Mouse (Mus musculus): Measurements from ENCODE around the gene Fcnb. TPM values are rescaled to one million over a fixed set of nuclear protein-coding genes. Genes with fewer than 3 reads are reported as not detected.

The Fcnb gene
- polyA plus RNA-seq, 1 experiment from 2014 or later, result not detected

DNA sequence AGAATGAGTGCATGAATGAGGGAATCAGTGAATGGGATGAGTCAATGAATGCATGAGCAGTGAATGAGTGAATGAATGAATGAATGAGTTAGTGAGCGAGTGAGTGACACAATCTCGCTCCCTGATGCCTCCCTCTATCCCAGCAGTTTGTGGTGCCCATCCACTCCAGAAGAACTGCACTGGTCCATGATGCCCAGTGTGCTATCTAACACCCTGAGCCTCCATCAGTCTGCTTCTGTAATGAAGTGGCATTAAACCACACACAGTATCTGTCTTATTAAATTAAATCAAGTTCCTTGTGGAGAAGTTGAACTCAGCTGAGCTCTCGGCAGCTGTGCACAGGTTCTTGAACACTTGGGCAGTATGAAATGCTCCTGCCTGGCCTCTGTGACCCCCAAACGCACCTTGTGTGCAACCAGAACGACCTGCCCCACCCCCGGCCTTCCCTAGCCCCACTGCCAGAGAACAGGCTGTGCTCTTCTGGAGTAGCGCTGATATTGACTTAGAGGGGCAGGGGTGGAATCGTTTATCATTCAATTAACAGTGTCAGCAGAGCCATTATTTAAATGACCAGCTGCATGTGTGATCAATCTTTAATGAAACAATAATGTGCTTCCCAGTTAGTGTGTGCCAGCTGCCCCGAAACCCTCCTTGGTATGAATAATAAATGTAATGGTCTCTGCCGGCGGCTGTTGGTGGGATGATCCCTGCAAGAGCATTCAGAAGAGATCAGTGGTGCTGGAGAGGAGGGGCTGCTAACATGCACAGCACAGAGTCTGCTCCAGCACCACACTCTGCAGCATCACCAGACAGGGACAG lies 33.0 kb upstream of the Fcnb start:
- WGBS, result 38% methylated on average over 11 of the region's 11 CpGs
- peak; percentile 61 for ATAC-seq (ENCODE audit: insufficient read depth, low FRiP score, low TSS enrichment)

DNA sequence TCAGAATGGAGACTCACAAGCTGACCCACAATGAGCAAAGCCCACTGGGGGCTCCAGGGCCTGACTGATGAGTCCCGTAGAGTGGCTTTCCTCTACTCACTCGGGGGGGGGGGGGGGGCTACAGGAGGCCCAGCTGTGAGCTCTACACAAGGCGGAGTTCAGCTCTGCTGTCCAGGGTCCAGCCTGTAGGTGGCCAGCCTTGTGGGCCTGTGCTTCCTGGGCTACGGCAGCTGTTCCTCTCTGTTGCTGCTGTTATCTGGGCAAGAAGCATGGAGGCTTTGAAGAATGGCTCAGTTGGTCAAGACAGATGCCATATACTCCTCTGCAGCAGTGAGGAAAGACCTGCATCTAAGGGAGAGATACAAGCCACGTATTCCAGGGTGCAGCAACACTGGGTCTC lies 24.1 kb upstream of the Fcnb start:
- Histone ChIP-seq H3K9me3 (ENCODE audit: control insufficient read depth, low read length) (no peaks in the 10 kb centered on the region), H3K4me1 (ENCODE audit: control insufficient read depth, insufficient read depth, low read length) (no peaks in the 10 kb centered on the region), H3K27me3 (ENCODE audit: control insufficient read depth, insufficient read depth, low read length) (no peaks in the 10 kb centered on the region), H3K27ac (ENCODE audit: low read depth, low read length) (no peak overlapping the region), H3K36me3 (ENCODE audit: control insufficient read depth, insufficient read depth, low read length) (no peaks in the 10 kb centered on the region), H3K9ac (ENCODE audit: low read length) (no peak overlapping the region), H3K4me2 (ENCODE audit: low read depth) (no peak overlapping the region), H3K4me3 (ENCODE audit: low read depth, low read length) (no peak overlapping the region)
- ATAC-seq (ENCODE audit: insufficient read depth, low FRiP score, low TSS enrichment) (no peak), DNase-seq (ENCODE audit: low spot score) (no peak)
- WGBS, result 60% methylated on average over 5 of the region's 5 CpGs

More for the DNA sequence above, 33.0 kb upstream of the Fcnb start:
- Histone ChIP-seq H3K4me2 (ENCODE audit: low read depth) (no peak overlapping the region), H3K4me1 (ENCODE audit: control insufficient read depth, insufficient read depth, low read length) (peaks cover 3% of the 10 kb centered on the region; the same call in 1 of the 2 replicates), H3K9ac (ENCODE audit: low read length) (no peak overlapping the region), H3K9me3 (ENCODE audit: control insufficient read depth, low read length) (no peaks in the 10 kb centered on the region), H3K4me3 (ENCODE audit: low read depth, low read length) (no peak overlapping the region), H3K27me3 (ENCODE audit: control insufficient read depth, insufficient read depth, low read length) (no peaks in the 10 kb centered on the region), H3K27ac (ENCODE audit: low read depth, low read length) (peak overlapping the region; percentile 27; the same call in 1 of the 2 replicates), H3K36me3 (ENCODE audit: control insufficient read depth, insufficient read depth, low read length) (no peaks in the 10 kb centered on the region)
- DNase-seq (ENCODE audit: low spot score), result peak; percentile 68

DNA sequence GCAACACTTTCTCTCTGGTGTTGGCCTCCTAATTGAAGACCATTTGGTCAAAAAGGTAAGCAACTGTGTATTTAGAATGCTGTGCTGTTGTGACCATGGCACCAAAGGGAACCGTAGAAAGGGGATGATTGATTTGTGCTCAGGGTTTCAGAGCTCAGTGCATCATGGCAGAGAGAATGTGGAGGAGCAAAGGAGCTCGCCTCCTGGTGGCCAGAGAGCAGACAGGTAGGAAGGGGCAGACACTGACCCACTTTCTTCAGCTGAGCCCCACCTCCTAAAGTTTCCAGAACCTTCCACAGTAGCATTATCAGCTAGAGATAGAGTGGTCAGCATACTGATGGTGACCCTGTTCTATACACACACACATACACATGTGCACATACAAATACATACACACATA lies 21.3 kb upstream of the Fcnb start:
- Histone ChIP-seq H3K36me3 (ENCODE audit: control insufficient read depth, insufficient read depth, low read length) (no peaks in the 10 kb centered on the region), H3K27me3 (ENCODE audit: control insufficient read depth, insufficient read depth, low read length) (no peaks in the 10 kb centered on the region), H3K4me2 (ENCODE audit: low read depth) (no peak overlapping the region), H3K9ac (ENCODE audit: low read length) (no peak overlapping the region), H3K9me3 (ENCODE audit: control insufficient read depth, low read length) (no peaks in the 10 kb centered on the region), H3K27ac (ENCODE audit: low read depth, low read length) (no peak overlapping the region), H3K4me3 (ENCODE audit: low read depth, low read length) (no peak overlapping the region), H3K4me1 (ENCODE audit: control insufficient read depth, insufficient read depth, low read length) (no peaks in the 10 kb centered on the region)
- DNase-seq (ENCODE audit: low spot score) (no peak), ATAC-seq (ENCODE audit: insufficient read depth, low FRiP score, low TSS enrichment) (no peak)
- WGBS, result 64% methylated on average over 2 of the region's 2 CpGs

DNA sequence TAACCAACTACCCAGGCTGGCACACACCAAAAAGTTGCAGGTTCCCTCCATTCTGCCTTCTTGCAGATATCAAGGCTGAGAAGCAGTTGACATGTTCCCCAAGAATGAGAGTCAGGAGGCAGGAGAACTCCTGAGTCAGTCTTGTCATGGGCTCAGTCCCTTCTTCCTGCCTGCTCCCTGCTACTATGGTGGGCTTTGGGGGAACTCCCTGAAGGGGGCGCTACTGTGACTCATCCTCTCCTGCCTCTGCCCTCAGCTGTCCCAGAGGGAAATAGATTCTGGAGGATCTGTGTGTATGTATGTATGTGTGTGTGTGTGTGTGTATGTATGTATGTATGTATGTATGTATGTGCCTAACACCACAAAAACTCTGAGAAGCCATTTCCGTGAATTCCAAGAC lies 19.0 kb upstream of the Fcnb start:
- no peak overlapping the region for H3K4me2 ChIP-seq (ENCODE audit: low read depth)
- H3K4me1 ChIP-seq (ENCODE audit: control insufficient read depth, insufficient read depth, low read length), result peaks cover 2% of the 10 kb centered on the region; the same call in 1 of the 2 replicates
- no peaks in the 10 kb centered on the region for H3K27me3 ChIP-seq (ENCODE audit: control insufficient read depth, insufficient read depth, low read length)
- H3K36me3 ChIP-seq (ENCODE audit: control insufficient read depth, insufficient read depth, low read length), result no peaks in the 10 kb centered on the region
- DNase-seq (ENCODE audit: low spot score), result peak; percentile 26
- H3K9ac ChIP-seq (ENCODE audit: low read length), result no peak overlapping the region
- ATAC-seq (ENCODE audit: insufficient read depth, low FRiP score, low TSS enrichment), result no peak
- H3K4me3 ChIP-seq (ENCODE audit: low read depth, low read length), result no peak overlapping the region
- WGBS, result 56% methylated on average over 2 of the region's 2 CpGs
- no peaks in the 10 kb centered on the region for H3K9me3 ChIP-seq (ENCODE audit: control insufficient read depth, low read length)
- no peak overlapping the region for H3K27ac ChIP-seq (ENCODE audit: low read depth, low read length)

DNA sequence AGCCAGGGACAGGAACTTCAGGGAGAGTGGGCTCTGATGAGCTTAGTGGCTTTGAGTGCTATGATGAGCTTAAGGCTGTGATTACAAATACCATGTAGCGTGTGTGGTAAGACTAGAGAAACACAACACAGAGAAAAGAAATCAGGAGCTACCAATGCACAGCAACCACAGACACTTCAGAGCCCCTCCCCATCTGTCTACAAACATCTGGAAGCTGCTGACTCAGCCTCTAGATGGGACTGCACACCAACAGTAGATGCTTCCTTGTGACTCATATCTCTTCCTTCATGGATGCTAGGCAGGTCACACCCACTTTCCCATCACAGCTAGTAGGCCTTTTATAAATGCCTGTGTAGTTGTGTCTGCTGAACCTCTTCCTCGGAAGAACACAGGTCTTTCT lies 17.2 kb upstream of the Fcnb start:
- Histone ChIP-seq H3K9me3 (ENCODE audit: control insufficient read depth, low read length) (no peaks in the 10 kb centered on the region), H3K27me3 (ENCODE audit: control insufficient read depth, insufficient read depth, low read length) (no peaks in the 10 kb centered on the region), H3K27ac (ENCODE audit: low read depth, low read length) (no peak overlapping the region), H3K4me2 (ENCODE audit: low read depth) (no peak overlapping the region), H3K4me1 (ENCODE audit: control insufficient read depth, insufficient read depth, low read length) (peaks cover 5% of the 10 kb centered on the region), H3K36me3 (ENCODE audit: control insufficient read depth, insufficient read depth, low read length) (no peaks in the 10 kb centered on the region), H3K4me3 (ENCODE audit: low read depth, low read length) (no peak overlapping the region), H3K9ac (ENCODE audit: low read length) (no peak overlapping the region)
- no peak for DNase-seq (ENCODE audit: low spot score)
- no peak for ATAC-seq (ENCODE audit: insufficient read depth, low FRiP score, low TSS enrichment)
- 91% methylated on average over 2 of the region's 2 CpGs for WGBS

DNA sequence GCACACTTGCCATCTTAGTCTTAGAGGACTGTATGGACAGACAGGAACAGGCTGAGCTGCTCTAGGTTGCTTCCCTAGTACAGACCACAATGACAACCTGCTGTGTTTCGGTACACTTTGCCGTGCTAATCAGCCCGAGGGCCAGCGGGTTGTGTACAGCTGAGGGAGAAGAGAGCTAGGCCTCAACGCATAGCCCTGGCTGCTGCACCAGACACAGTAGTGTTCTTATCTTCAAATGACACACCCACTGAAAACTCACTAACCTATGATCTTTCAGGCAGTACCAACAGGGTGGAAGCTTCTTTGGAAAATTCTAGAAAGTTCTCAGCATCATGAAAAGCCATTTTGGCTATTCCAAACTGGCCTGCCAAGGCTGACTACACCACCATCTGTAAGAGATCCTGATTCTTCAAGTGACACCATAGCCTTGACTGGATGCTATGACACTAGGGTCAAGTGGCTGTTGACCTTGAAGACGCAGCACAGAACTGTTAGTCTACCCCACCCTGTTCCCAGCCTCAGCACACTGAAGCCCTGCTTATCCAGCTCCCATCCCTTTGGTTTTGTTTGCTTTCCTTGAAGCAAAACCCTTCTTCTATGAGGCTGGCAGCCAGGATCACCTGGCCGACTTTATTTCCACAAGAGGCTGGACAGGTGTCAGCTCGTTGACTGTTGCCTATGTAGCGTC lies 16.3 kb upstream of the Fcnb start:
- 86% methylated on average over 9 of the region's 9 CpGs for WGBS

DNA sequence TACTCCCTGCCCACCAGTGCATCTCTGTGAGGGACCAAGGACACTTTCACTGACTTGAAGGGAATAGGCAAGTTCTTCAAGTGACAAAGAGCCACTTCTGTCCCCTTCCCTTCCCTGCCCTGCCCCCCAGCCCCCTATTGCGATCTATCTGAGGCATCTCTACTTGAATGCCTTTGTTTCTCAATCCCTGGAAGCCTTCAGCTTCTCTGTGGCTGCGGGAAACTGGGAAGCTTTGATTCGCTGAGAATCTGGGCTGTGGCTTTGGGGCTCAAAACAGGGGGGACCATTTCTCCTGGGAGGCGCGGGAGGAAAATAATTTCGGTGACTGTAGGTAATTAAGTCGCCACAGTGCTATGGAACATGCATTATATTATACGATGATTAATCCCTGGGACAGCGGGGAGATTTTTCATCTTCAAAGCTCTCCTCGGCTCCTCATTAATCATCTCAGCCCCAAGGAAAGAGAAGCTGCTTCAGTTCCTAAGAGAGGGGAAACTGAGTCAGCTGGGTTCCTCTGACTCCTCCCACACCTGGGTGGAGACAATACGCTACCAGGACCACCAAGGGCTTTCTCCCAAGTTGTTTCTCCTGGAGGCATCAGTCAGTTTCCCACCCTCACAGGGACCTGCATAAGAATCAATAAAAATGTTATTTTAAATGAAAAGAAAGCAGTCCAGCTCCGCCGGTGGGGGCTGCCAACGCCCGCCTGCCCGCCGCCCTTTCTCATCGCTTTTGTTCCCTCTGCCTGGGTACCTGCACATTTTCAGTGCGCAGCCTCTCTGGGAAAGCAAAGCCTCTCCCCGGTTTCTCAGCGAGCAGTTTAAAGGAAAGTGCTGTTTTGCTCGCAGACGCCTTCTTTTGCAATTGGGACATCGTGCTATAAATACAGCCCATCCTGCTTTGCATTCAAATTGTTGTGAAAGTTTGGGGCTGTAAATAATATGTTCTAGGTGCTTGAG lies 14.1 kb upstream of the Fcnb start:
- Histone ChIP-seq H3K9me3 (ENCODE audit: control insufficient read depth, low read length) (no peaks in the 10 kb centered on the region), H3K9ac (ENCODE audit: low read length) (peak overlapping the region; percentile 41; the same call in 1 of the 2 replicates), H3K4me3 (ENCODE audit: low read depth, low read length) (0 out of 2 replicates have a peak overlapping the region, but pooled peaks have one; percentile 3), H3K27me3 (ENCODE audit: control insufficient read depth, insufficient read depth, low read length) (no peaks in the 10 kb centered on the region), H3K27ac (ENCODE audit: low read depth, low read length) (0 out of 2 replicates have a peak overlapping the region, but pooled peaks have one; percentile 20), H3K4me1 (ENCODE audit: control insufficient read depth, insufficient read depth, low read length) (peaks cover 5% of the 10 kb centered on the region), H3K36me3 (ENCODE audit: control insufficient read depth, insufficient read depth, low read length) (no peaks in the 10 kb centered on the region), H3K4me2 (ENCODE audit: low read depth) (peak overlapping the region; percentile 37)
- peak; percentile 53 for DNase-seq (ENCODE audit: low spot score)
- 5% methylated on average over 24 of the region's 24 CpGs for WGBS
- ATAC-seq (ENCODE audit: insufficient read depth, low FRiP score, low TSS enrichment), result no peak

More for the DNA sequence above, 16.3 kb upstream of the Fcnb start:
- Histone ChIP-seq H3K27me3 (ENCODE audit: control insufficient read depth, insufficient read depth, low read length) (no peaks in the 10 kb centered on the region), H3K4me2 (ENCODE audit: low read depth) (no peak overlapping the region), H3K36me3 (ENCODE audit: control insufficient read depth, insufficient read depth, low read length) (no peaks in the 10 kb centered on the region), H3K4me1 (ENCODE audit: control insufficient read depth, insufficient read depth, low read length) (peaks cover 5% of the 10 kb centered on the region), H3K27ac (ENCODE audit: low read depth, low read length) (no peak overlapping the region), H3K4me3 (ENCODE audit: low read depth, low read length) (no peak overlapping the region), H3K9ac (ENCODE audit: low read length) (no peak overlapping the region), H3K9me3 (ENCODE audit: control insufficient read depth, low read length) (no peaks in the 10 kb centered on the region)
- no peak for ATAC-seq (ENCODE audit: insufficient read depth, low FRiP score, low TSS enrichment)
- no peak for DNase-seq (ENCODE audit: low spot score)

DNA sequence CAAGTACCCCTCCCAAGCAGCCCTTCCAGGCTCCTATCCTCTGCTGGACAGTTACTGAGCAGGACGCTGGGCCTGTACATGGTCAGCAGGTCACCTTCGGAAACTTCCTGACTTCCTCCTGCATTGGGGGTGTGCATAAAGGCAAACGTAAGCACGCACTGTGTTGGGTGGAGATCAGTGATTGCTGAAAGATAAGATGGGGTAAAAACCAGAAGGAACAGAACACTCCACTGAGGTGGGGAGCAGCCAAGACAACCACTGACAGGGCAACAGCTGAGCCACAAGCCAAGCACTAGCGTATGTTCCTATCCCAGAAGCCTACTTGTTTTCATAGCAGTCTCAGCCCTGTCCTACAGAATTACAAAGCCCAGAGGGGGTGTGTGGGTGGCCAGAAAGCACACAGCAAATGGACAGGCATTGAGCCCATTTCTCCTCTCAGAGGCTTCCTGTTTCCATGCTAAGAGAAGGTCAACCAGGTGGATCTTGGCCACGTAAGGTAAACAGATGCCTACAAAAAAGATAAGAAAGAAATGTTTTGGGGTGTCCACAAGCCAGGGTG lies 12.1 kb upstream of the Fcnb start:
- Histone ChIP-seq H3K4me1 (ENCODE audit: control insufficient read depth, insufficient read depth, low read length) (peaks cover 5% of the 10 kb centered on the region), H3K4me3 (ENCODE audit: low read depth, low read length) (no peak overlapping the region), H3K9me3 (ENCODE audit: control insufficient read depth, low read length) (no peaks in the 10 kb centered on the region), H3K4me2 (ENCODE audit: low read depth) (no peak overlapping the region), H3K9ac (ENCODE audit: low read length) (no peak overlapping the region), H3K27ac (ENCODE audit: low read depth, low read length) (no peak overlapping the region), H3K36me3 (ENCODE audit: control insufficient read depth, insufficient read depth, low read length) (no peaks in the 10 kb centered on the region), H3K27me3 (ENCODE audit: control insufficient read depth, insufficient read depth, low read length) (no peaks in the 10 kb centered on the region)
- ATAC-seq (ENCODE audit: insufficient read depth, low FRiP score, low TSS enrichment), result no peak
- DNase-seq (ENCODE audit: low spot score), result no peak
- WGBS, result 89% methylated on average over 6 of the region's 6 CpGs

Data from neural tube, embryonic 11.5 days (tissue).